Mouse (Mus musculus): ENCODE measurements at regions not wholly inside any gene's neighbourhood (a gene's known extent, or its start where the extent isn't known, plus 50 kb on each side); places are given as distances from the start of the nearest gene placed in this dataset.

- DNase-seq (ENCODE audit: low spot score in 2 of 2) = peak in 1 of 2 experiments; percentile 27
Measured at GRCm38 (mm10) chr14:76791811-76792571, 235.3 kb upstream of the Serp2 start.

- no peak for DNase-seq (ENCODE audit: low spot score in 2 of 2)
Measured at GRCm38 (mm10) chr14:76789376-76789775, 232.7 kb upstream of the Serp2 start.

GRCm38 (mm10) chr14:76787601-76788000, 230.9 kb upstream of the Serp2 start:
- DNase-seq (ENCODE audit: low spot score in 2 of 2) = no peak

GRCm38 (mm10) chr14:76786214-76786613, 229.5 kb upstream of the Serp2 start:
- DNase-seq (ENCODE audit: low spot score in 2 of 2) = no peak

- DNase-seq (ENCODE audit: low spot score in 2 of 2) = no peak
Measured at GRCm38 (mm10) chr14:76781524-76781880, 224.8 kb upstream of the Serp2 start.

GRCm38 (mm10) chr14:76780572-76781523, 224.2 kb upstream of the Serp2 start:
- DNase-seq (ENCODE audit: low spot score in 2 of 2) = no peak

GRCm38 (mm10) chr14:76778541-76779399, 222.1 kb upstream of the Serp2 start:
- DNase-seq (ENCODE audit: low spot score in 2 of 2) = peak in 1 of 2 experiments; percentile 65

GRCm38 (mm10) chr14:76775387-76775924, 218.8 kb upstream of the Serp2 start:
- no peak for DNase-seq (ENCODE audit: low spot score in 2 of 2)

GRCm38 (mm10) chr14:76772781-76773438, 216.2 kb upstream of the Serp2 start:
- DNase-seq (ENCODE audit: low spot score in 2 of 2) = no peak

GRCm38 (mm10) chr14:76770106-76770505, 213.4 kb upstream of the Serp2 start:
- no peak for DNase-seq (ENCODE audit: low spot score in 2 of 2)

- DNase-seq (ENCODE audit: low spot score in 2 of 2) = no peak
Measured at GRCm38 (mm10) chr14:76767301-76767700, 210.6 kb upstream of the Serp2 start.

- DNase-seq (ENCODE audit: low spot score in 2 of 2) = no peak
Measured at GRCm38 (mm10) chr14:76766186-76766713, 209.6 kb upstream of the Serp2 start.

- no peak for DNase-seq (ENCODE audit: low spot score in 2 of 2)
Measured at GRCm38 (mm10) chr14:76765094-76765504, 208.4 kb upstream of the Serp2 start.

GRCm38 (mm10) chr14:76764390-76764796, 207.7 kb upstream of the Serp2 start:
- peak in 1 of 2 experiments; percentile 66 for DNase-seq (ENCODE audit: low spot score in 2 of 2)

- no peak for DNase-seq (ENCODE audit: low spot score in 2 of 2)
Measured at GRCm38 (mm10) chr14:76763539-76763938, 206.8 kb upstream of the Serp2 start.

- DNase-seq (ENCODE audit: low spot score in 2 of 2) = no peak
Measured at GRCm38 (mm10) chr14:76762777-76763176, 206.1 kb upstream of the Serp2 start.

GRCm38 (mm10) chr14:76761691-76762090, 205.0 kb upstream of the Serp2 start:
- no peak for DNase-seq (ENCODE audit: low spot score in 2 of 2)

GRCm38 (mm10) chr14:76761274-76761673, 204.6 kb upstream of the Serp2 start:
- DNase-seq (ENCODE audit: low spot score in 2 of 2) = no peak

GRCm38 (mm10) chr14:76760509-76761023, 203.9 kb upstream of the Serp2 start:
- DNase-seq (ENCODE audit: low spot score in 2 of 2) = peak; percentile 70 to 80

- DNase-seq (ENCODE audit: low spot score in 2 of 2) = no peak
Measured at GRCm38 (mm10) chr14:76759377-76759776, 202.7 kb upstream of the Serp2 start.
